Mouse (Mus musculus) MEL (cell line): Measurements from ENCODE around the gene Fam241a. TPM values are rescaled to one million over a fixed set of nuclear protein-coding genes. Genes with fewer than 3 reads are reported as not detected.

Experiments
- DNase-seq: peaks from one replicate; pipeline ENCODE4 v3.0.0; 2011; ENCODE audit warnings: low read depth, low spot score
- H3K27ac ChIP-seq: 2 replicates; pipeline ENCODE4 v1.5.1; 2012; ENCODE audit warnings: low read depth, mild to moderate bottlenecking, control low read depth, low read length, moderate library complexity; ENCODE audit not compliant: control insufficient read depth
- H3K27me3 ChIP-seq, 2 experiments: fragments of 150-350 bp in 1 of 2; sonication (generic) in 1 of 2; 2 replicates each; pipeline ENCODE4 v1.6.1; 2012; ENCODE audit warnings: low read length in 2 of 2, mild to moderate bottlenecking in 2 of 2, improper control_type of control experiment in 1 of 2, moderate library complexity in 1 of 2; ENCODE audit not compliant: insufficient read depth in 2 of 2, control insufficient read depth in 1 of 2
- H3K36me3 ChIP-seq, 2 experiments: 2 replicates each; pipeline ENCODE4 v1.6.1; 2012 to 2014; ENCODE audit warnings: low read length in 2 of 2, improper control_type of control experiment in 1 of 2, inconsistent platforms in 1 of 2, mild to moderate bottlenecking in 1 of 2; ENCODE audit not compliant: insufficient read depth in 2 of 2, control insufficient read depth in 1 of 2
- H3K4me1 ChIP-seq, 2 experiments: fragments of 150-350 bp in 1 of 2; sonication (generic) in 1 of 2; 2 replicates each; pipeline ENCODE4 v1.6.1; 2012; ENCODE audit warnings: low read length in 2 of 2, improper control_type of control experiment in 1 of 2, mild to moderate bottlenecking in 1 of 2; ENCODE audit not compliant: insufficient read depth in 2 of 2, control insufficient read depth in 1 of 2
- H3K4me3 ChIP-seq, 2 experiments: fragments of 150-350 bp in 1 of 2; sonication (generic) in 1 of 2; 2 replicates each; pipeline ENCODE4 v1.5.1; 2012; ENCODE audit warnings: low read depth in 2 of 2, low read length in 2 of 2, mild to moderate bottlenecking in 2 of 2, moderate library complexity in 2 of 2, control low read depth in 1 of 2, improper control_type of control experiment in 1 of 2; ENCODE audit not compliant: control insufficient read depth in 1 of 2, insufficient read depth in 1 of 2
- H3K79me2 ChIP-seq: 2 replicates; pipeline ENCODE4 v1.6.1; 2012; ENCODE audit warnings: mild to moderate bottlenecking, low read length, moderate library complexity; ENCODE audit not compliant: control insufficient read depth, poor library complexity, insufficient read depth
- H3K9ac ChIP-seq: 2 replicates; pipeline ENCODE4 v1.6.1; 2012; ENCODE audit warnings: low read depth, mild to moderate bottlenecking, control low read depth, low read length, moderate library complexity; ENCODE audit not compliant: control insufficient read depth, poor library complexity, severe bottlenecking
- H3K9me3 ChIP-seq: fragments of 150-350 bp; sonication (generic); replicated peaks from 2 replicates; pipeline ENCODE4 v1.6.1; 2012; ENCODE audit warnings: mild to moderate bottlenecking, low read length, improper control_type of control experiment, moderate library complexity; ENCODE audit not compliant: insufficient read depth
- BHLHE40 ChIP-seq: IDR thresholded peaks from 2 replicates; pipeline ENCODE4 v1.6.1; 2012; ENCODE audit warnings: low read depth, mild to moderate bottlenecking, inconsistent platforms, low read length, improper control_type of control experiment, borderline replicate concordance
- CHD1 ChIP-seq: IDR thresholded peaks from 2 replicates; pipeline ENCODE4 v1.6.1; 2012; ENCODE audit warnings: low read depth, mild to moderate bottlenecking, inconsistent platforms, low read length, improper control_type of control experiment
- CTCF ChIP-seq, 3 experiments: IDR thresholded peaks in 2 of 3; conservative IDR thresholded peaks in 1 of 3; 2 replicates each; pipeline ENCODE4 v1.5.1; 2011 to 2012; ENCODE audit warnings: low read length in 3 of 3, low read depth in 2 of 3, mild to moderate bottlenecking in 2 of 3, improper control_type of control experiment in 1 of 3, inconsistent platforms in 1 of 3, mixed read lengths in 1 of 3, moderate library complexity in 1 of 3; ENCODE audit not compliant: control insufficient read depth in 1 of 3, insufficient read depth in 1 of 3, poor library complexity in 1 of 3, severe bottlenecking in 1 of 3
- E2F4 ChIP-seq: IDR thresholded peaks from 2 replicates; pipeline ENCODE4 v1.6.1; 2011; ENCODE audit warnings: low read depth, low read length, improper control_type of control experiment, borderline replicate concordance
- ELF1 ChIP-seq: IDR thresholded peaks from 2 replicates; pipeline ENCODE4 v1.6.1; 2014; ENCODE audit warnings: low read depth, mild to moderate bottlenecking, inconsistent platforms, low read length, improper control_type of control experiment, moderate library complexity
- ETS1 ChIP-seq: IDR thresholded peaks from 2 replicates; pipeline ENCODE4 v1.6.1; 2012; ENCODE audit warnings: low read depth, mild to moderate bottlenecking, inconsistent platforms, low read length, improper control_type of control experiment, moderate library complexity
- GATA1 ChIP-seq: IDR thresholded peaks from 2 replicates; pipeline ENCODE4 v1.6.1; 2011; ENCODE audit warnings: low read depth, low read length, improper control_type of control experiment
- JUND ChIP-seq: IDR thresholded peaks from 2 replicates; pipeline ENCODE4 v1.6.1; 2011; ENCODE audit warnings: low read depth, mild to moderate bottlenecking, improper control_type of control experiment, low read length
- KAT2A ChIP-seq: conservative IDR thresholded peaks from 2 replicates; pipeline ENCODE4 v1.6.1; 2012; ENCODE audit warnings: low read depth, low read length, improper control_type of control experiment, inconsistent platforms
- MAFK ChIP-seq: IDR thresholded peaks from 2 replicates; pipeline ENCODE4 v1.6.1; 2011; ENCODE audit warnings: low read depth, mild to moderate bottlenecking, low read length, improper control_type of control experiment, borderline replicate concordance
- MAX ChIP-seq: IDR thresholded peaks from 2 replicates; pipeline ENCODE4 v1.6.1; 2011; ENCODE audit warnings: low read length, improper control_type of control experiment
- MAZ ChIP-seq: IDR thresholded peaks from 2 replicates; pipeline ENCODE4 v1.6.1; 2012; ENCODE audit warnings: low read depth, mild to moderate bottlenecking, inconsistent platforms, low read length, improper control_type of control experiment
- MXI1 ChIP-seq: IDR thresholded peaks from 2 replicates; pipeline ENCODE4 v1.6.1; 2011; ENCODE audit warnings: mild to moderate bottlenecking, low read depth, low read length, improper control_type of control experiment
- MYC ChIP-seq: IDR thresholded peaks from 2 replicates; pipeline ENCODE4 v1.6.1; 2011; ENCODE audit warnings: low read depth, mild to moderate bottlenecking, low read length, improper control_type of control experiment, moderate library complexity
- NELFE ChIP-seq: IDR thresholded peaks from 2 replicates; pipeline ENCODE4 v1.6.1; 2011; ENCODE audit warnings: low read depth, low read length, improper control_type of control experiment
- NRF1 ChIP-seq: IDR thresholded peaks from 2 replicates; pipeline ENCODE4 v1.6.1; 2014; ENCODE audit warnings: low read depth, mild to moderate bottlenecking, inconsistent platforms, low read length, improper control_type of control experiment, moderate library complexity; ENCODE audit not compliant: poor library complexity, insufficient read depth, severe bottlenecking
- POLR2A ChIP-seq, 2 experiments: IDR thresholded peaks; 2 replicates each; pipeline ENCODE4 v1.6.1; 2011 to 2012; ENCODE audit warnings: low read length in 2 of 2, mild to moderate bottlenecking in 2 of 2, control low read depth in 1 of 2, improper control_type of control experiment in 1 of 2, low read depth in 1 of 2, moderate library complexity in 1 of 2; ENCODE audit not compliant: control insufficient read depth in 1 of 2, insufficient read depth in 1 of 2, poor library complexity in 1 of 2
- POLR2AphosphoS2 ChIP-seq: IDR thresholded peaks from 2 replicates; pipeline ENCODE4 v1.6.1; 2011; ENCODE audit warnings: low read length, improper control_type of control experiment
- POLR2AphosphoS5 ChIP-seq: IDR thresholded peaks from 2 replicates; pipeline ENCODE4 v1.6.1; 2012; ENCODE audit warnings: low read depth, borderline replicate concordance, mild to moderate bottlenecking, inconsistent platforms, low read length, moderate library complexity, mixed read lengths
- RAD21 ChIP-seq: IDR thresholded peaks from 2 replicates; pipeline ENCODE4 v1.6.1; 2011; ENCODE audit warnings: mild to moderate bottlenecking, low read depth, low read length, improper control_type of control experiment
- RCOR1 ChIP-seq: IDR thresholded peaks from 2 replicates; pipeline ENCODE4 v1.6.1; 2012; ENCODE audit warnings: low read depth, mild to moderate bottlenecking, inconsistent platforms, low read length, improper control_type of control experiment
- SIN3A ChIP-seq: IDR thresholded peaks from 2 replicates; pipeline ENCODE4 v1.6.1; 2012; ENCODE audit warnings: low read length, improper control_type of control experiment, inconsistent platforms
- SMC3 ChIP-seq: IDR thresholded peaks from 2 replicates; pipeline ENCODE4 v1.6.1; 2011; ENCODE audit warnings: low read depth, low read length, improper control_type of control experiment
- TAL1 ChIP-seq: IDR thresholded peaks from 2 replicates; pipeline ENCODE4 v1.6.1; 2012; ENCODE audit warnings: mild to moderate bottlenecking, inconsistent platforms, low read length, moderate library complexity, mixed read lengths
- TBP ChIP-seq: IDR thresholded peaks from 2 replicates; pipeline ENCODE4 v1.8.0; 2011; ENCODE audit warnings: low read depth, low read length, improper control_type of control experiment
- TCF12 ChIP-seq: IDR thresholded peaks from 2 replicates; pipeline ENCODE4 v1.6.1; 2014; ENCODE audit warnings: low read depth, mild to moderate bottlenecking, inconsistent platforms, low read length, improper control_type of control experiment, moderate library complexity
- UBTF ChIP-seq: IDR thresholded peaks from 2 replicates; pipeline ENCODE4 v1.6.1; 2012; ENCODE audit warnings: low read depth, mild to moderate bottlenecking, inconsistent platforms, low read length, improper control_type of control experiment, moderate library complexity, borderline replicate concordance; ENCODE audit not compliant: insufficient read depth
- USF2 ChIP-seq, 2 experiments: IDR thresholded peaks; 2 replicates each; pipeline ENCODE4 v1.6.1; 2011 to 2012; ENCODE audit warnings: improper control_type of control experiment in 2 of 2, low read length in 2 of 2, borderline replicate concordance in 1 of 2, inconsistent platforms in 1 of 2, low read depth in 1 of 2, mild to moderate bottlenecking in 1 of 2; ENCODE audit not compliant: insufficient read depth in 1 of 2
- ZMIZ1 ChIP-seq: IDR thresholded peaks from 2 replicates; pipeline ENCODE4 v1.6.1; 2012; ENCODE audit warnings: low read depth, mild to moderate bottlenecking, inconsistent platforms, low read length, improper control_type of control experiment, moderate library complexity
- ZNF384 ChIP-seq: IDR thresholded peaks from 2 replicates; pipeline ENCODE4 v1.6.1; 2012; ENCODE audit warnings: low read depth, mild to moderate bottlenecking, inconsistent platforms, low read length, improper control_type of control experiment
- polyA plus RNA-seq, 2 experiments: library from polyadenylated mRNA; stranded (reverse) in 1 of 2; unstranded in 1 of 2; fragments of >175 nt in 1 of 2; fragments of >200 nt in 1 of 2; gene quantifications; 2 replicates each; pipeline versions ENCODE4 v1.2.1 to v1.2.4; 2012; ENCODE audit warnings: low replicate concordance in 2 of 2, low read depth in 1 of 2; ENCODE audit not compliant: insufficient read length in 2 of 2, insufficient read depth in 1 of 2, missing spikeins in 1 of 2
- total RNA-seq: library from RNA; depleted of rRNA; stranded (reverse); fragments of 300-350 nt; gene quantifications from 2 replicates; pipeline ENCODE4 v1.2.3, GENCODE M21; 2012

The Fam241a gene
- total and polyA plus RNA-seq, 3 experiments = 30.2 to 32.0 TPM; not detected in 1

GRCm38 (mm10) chr3:127837154-127837865 lies 58.8 kb downstream of the Fam241a start, which contains the start of gene Ap1ar (continued):
- TF ChIP-seq MXI1 = peak; percentile 89
- TF ChIP-seq POLR2AphosphoS2 = peak; percentile 33; the same call in 1 of the 2 replicates
- peak; percentile 54; the same call in 1 of the 2 replicates for TF ChIP-seq ETS1
- TF ChIP-seq POLR2A (IDR thresholded peaks at IDR 0.05; ENCODE audit: control insufficient read depth in 1 of 2, insufficient read depth in 1 of 2, low read depth in 1 of 2, low read length in 2 of 2, poor library complexity in 1 of 2) = peak; percentile 94 to 95
- peak; percentile 80; the same call in 1 of the 2 replicates for TF ChIP-seq ELF1
- peak; percentile 52; the same call in 1 of the 2 replicates for TF ChIP-seq MYC
- TF ChIP-seq RAD21 = peak; percentile 26
- peak; percentile 86 for TF ChIP-seq TBP
- no peak for TF ChIP-seq ZNF384
- TF ChIP-seq MAFK = no peak
- TF ChIP-seq SIN3A = peak; percentile 91
- TF ChIP-seq NELFE = peak; percentile 87
- no peak for TF ChIP-seq BHLHE40
- no peak; the same call in 1 of the 2 replicates for TF ChIP-seq KAT2A
- TF ChIP-seq RCOR1 = peak; percentile 44; the same call in 1 of the 2 replicates
- peak; percentile 16; the same call in 1 of the 2 replicates for TF ChIP-seq MAZ
- no peak for TF ChIP-seq CHD1
- no peak for TF ChIP-seq E2F4

DNA sequence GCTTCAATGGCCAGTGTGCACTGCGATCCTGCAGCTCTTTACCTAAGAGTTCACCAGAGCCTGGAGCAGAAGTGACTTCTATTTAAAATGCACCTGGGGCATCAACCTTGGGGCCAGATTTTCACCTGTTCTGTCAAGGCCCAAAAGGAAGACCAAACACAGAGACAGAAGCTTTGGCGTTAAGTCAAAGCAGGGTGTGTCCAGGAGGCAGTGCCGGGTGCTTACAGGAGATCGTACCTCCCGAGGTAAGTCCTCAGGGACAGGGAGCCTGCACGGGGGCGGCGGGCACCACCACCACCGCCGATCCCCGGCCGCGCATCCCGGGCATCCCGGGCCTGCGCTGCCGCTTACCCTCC lies 59.3 kb downstream of the Fam241a start:
- Histone ChIP-seq H3K27ac (peak overlapping the region; percentile 55; the same call in 1 of the 2 replicates), H3K4me1 (peaks cover 10 to 13% of the 10 kb centered on the region in 2 experiments), H3K36me3 (peaks cover 4 to 26% of the 10 kb centered on the region in 2 experiments; a peak in 3 of 4 replicates), H3K9ac (peak overlapping the region; percentile 93), H3K9me3 (no peaks in the 10 kb centered on the region), H3K27me3 (no peaks in the 10 kb centered on the region), H3K79me2 (peaks cover 31% of the 10 kb centered on the region), H3K4me3 (peak overlapping the region; percentile 85 to 94)
- no peak for TF ChIP-seq MAX
- TF ChIP-seq USF2 (IDR thresholded peaks at IDR 0.05; ENCODE audit: borderline replicate concordance in 1 of 2, insufficient read depth in 1 of 2, low read depth in 1 of 2, low read length in 2 of 2) = no peak
- no peak for TF ChIP-seq UBTF
- TF ChIP-seq SMC3 = no peak
- TF ChIP-seq ZMIZ1 = no peak
- TF ChIP-seq MAZ = no peak
- no peak for TF ChIP-seq NRF1
- no peak for TF ChIP-seq CTCF (IDR thresholded peaks at IDR 0.05 in 2 of 3, conservative IDR thresholded peaks at IDR 0.05 in 1 of 3; ENCODE audit: control insufficient read depth in 1 of 3, insufficient read depth in 1 of 3, low read depth in 2 of 3, low read length in 3 of 3, poor library complexity in 1 of 3, severe bottlenecking in 1 of 3)
- no peak for TF ChIP-seq GATA1
- TF ChIP-seq CHD1 = no peak
- no peak for TF ChIP-seq RAD21
- TF ChIP-seq ELF1 = no peak
- TF ChIP-seq ZNF384 = no peak
- no peak for TF ChIP-seq NELFE
- TF ChIP-seq TAL1 = no peak
- TF ChIP-seq JUND = no peak
- TF ChIP-seq MXI1 = no peak
- TF ChIP-seq TCF12 = no peak
- no peak for TF ChIP-seq POLR2AphosphoS5
- TF ChIP-seq KAT2A = no peak
- DNase-seq = no peak
